Mouse (Mus musculus): ENCODE measurements around the gene Ccr10.

Gene Ccr10

GRCm38 (mm10) chr11:101174851-101175628, at the start of gene Ccr10:
Ccr10 (minus strand) TSS chr11:101175443.
- DNase-seq (ENCODE audit: extremely low read depth, low read depth, low spot score): no peak

DNA sequence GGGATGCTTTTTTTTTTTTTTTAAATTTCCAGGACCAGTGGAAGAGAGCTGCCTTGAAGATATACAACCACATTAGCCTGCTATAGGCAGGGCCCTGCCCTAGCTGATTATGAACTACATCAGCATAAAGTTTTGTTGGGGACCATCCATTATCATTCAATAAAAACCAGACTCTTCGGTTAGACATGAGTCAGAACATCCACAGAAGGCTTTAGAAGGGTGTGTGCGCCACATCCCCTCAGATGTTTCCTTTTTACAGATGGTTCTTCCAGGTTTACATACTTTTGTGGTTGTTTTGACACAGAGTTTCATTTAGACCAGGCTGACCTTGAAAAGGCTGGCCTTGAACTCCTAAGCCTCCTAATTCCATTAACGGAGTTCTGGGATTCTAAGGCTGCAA, 49.1 kb upstream of the Ccr10 start:
- no peak for DNase-seq (ENCODE audit: extremely low read depth, low read depth, low spot score)

DNA sequence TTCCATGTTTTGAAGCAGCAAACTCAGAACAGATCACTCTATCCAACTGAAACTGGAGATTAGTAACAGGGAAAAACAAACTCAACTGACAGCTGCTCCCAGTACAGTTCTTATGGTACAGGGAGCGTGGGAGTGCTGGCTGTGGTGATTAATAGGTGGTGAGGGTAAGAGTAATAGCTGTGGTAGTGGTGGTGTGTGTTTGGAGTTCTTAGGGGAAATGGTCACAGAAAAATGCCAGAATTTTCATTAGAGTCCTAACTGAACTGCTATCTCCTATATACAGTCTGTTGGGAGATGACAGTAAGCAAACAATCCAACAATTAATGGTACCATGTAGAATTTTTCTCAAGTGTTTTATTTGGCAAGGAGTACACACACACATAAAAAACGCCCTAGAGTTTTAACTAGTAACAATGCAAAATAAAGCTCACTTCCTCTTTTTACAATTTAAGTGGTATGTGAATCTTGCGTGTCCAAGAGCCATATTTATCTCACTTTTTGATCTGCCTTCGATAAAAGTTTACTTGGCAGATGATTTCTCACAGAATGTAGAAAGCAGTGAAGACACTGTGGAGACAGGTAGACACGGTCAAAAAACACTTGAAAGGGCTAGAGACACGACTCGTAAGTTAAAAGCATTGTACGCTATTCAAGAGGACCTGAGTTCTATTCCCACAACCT, 46.2 kb upstream of the Ccr10 start:
- DNase-seq (ENCODE audit: extremely low read depth, low read depth, low spot score): no peak

GRCm38 (mm10) chr11:101220853-101221252, 45.6 kb upstream of the Ccr10 start:
- no peak for DNase-seq (ENCODE audit: extremely low read depth, low read depth, low spot score)

DNA sequence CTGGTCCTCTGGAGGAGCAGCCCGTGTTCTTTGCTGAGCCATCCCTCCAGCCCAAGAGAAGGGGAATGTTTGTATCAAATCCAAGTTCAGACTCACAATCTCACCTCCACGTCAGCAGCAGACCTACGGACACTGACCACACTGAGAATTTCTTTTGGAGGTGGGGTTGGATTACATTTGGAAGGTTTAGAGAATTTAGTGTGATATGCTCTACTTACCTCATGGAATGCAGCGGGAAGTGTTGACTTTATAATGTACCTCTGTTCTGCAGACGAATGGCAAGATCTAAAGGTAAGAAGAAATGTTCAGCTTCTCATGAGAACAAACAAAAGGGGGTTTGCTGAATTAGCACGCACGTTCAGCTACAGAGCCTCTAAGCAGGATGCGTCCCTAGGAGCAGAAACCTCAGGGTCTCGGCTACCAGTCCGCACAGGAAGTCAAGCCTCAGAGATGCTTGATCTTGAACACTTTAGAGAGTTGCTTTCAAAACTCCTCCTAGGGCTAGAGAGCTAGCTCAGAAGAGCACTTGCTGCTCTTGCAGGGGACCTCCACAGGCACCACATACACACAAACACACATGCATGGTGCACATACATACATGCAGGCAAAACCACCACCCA, 43.3 kb upstream of the Ccr10 start:
- no peak for DNase-seq (ENCODE audit: extremely low read depth, low read depth, low spot score)

DNA sequence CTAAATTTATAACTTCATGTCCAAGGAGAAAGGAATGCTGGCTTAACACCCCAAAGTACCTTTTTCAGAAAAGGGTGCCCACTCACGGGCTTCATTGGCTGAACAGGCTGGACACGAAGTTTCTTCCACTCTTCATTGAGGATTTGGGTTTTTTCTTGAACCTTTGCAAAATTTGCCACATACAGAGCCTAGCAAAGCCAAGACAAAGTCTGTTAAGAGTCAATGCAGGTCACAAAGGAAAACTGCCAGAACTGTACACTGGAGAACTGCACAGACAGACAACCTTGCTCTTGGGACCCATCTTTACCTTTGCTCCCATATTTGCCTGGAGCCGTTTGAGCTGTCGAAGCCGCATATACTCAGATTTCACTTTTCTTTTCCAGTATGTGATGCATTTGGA, 41.7 kb upstream of the Ccr10 start:
- DNase-seq (ENCODE audit: extremely low read depth, low read depth, low spot score): no peak

GRCm38 (mm10) chr11:101211970-101212369, 36.7 kb upstream of the Ccr10 start:
- DNase-seq (ENCODE audit: extremely low read depth, low read depth, low spot score): no peak

DNA sequence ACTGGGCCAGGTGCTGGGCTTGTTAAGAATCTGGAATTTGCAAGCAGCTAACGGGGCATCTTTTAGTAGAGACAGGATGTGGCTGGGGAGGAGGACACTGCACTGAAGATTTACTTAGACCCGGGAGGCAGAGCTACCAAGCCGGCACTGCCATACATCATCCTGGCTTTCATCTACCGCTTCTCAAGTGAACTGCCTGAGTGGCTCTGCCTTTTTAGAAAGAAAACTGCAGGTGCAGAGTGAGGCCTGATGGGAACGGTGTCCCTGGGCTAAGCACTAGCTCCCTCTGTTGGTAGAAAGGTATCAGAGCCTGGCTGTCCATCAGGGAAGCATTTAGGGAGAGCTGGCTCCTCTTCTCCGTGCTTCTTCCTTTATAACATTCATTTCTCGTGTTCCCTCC, 25.7 kb upstream of the Ccr10 start:
- DNase-seq (ENCODE audit: extremely low read depth, low read depth, low spot score): no peak

DNA sequence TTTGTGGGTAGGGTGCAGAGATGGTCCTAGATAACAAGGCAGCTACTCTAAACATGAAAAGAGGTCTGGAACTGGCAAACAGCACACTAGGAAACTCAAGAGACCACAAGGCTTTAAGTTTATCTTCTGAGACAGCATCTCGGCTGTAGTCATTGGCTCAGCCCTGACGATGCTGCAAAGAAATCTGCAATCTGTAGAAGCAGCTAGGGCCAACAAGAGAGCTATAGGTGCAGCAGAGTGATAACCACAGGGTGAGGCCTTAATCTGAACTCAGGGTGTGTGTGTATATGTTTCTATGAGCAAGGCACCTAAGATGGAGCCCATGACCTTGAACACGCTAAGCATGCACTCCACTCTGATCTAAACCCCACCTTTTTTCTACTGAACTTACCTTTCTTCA, 24.3 kb upstream of the Ccr10 start:
- no peak for DNase-seq (ENCODE audit: extremely low read depth, low read depth, low spot score)

DNA sequence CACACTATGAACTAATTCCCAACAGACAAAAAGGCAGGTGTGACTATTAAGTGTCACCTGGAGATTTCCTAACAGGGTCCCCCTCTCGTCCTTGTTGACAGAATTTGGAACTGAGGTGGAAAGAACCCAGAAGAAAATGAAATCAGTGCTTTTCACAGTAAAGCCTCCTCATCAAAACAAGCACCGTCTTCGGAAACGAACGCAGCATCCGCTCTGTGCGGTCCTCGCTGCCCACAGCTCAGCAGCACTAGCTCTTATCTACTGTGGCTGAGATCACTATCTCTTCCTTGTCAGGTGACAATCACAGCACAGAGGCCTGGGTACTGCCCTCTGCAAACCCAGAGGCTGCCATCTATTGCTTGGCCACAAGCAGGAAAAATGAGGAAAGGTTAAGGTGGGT, 20.9 kb upstream of the Ccr10 start:
- DNase-seq (ENCODE audit: extremely low read depth, low read depth, low spot score): no peak

DNA sequence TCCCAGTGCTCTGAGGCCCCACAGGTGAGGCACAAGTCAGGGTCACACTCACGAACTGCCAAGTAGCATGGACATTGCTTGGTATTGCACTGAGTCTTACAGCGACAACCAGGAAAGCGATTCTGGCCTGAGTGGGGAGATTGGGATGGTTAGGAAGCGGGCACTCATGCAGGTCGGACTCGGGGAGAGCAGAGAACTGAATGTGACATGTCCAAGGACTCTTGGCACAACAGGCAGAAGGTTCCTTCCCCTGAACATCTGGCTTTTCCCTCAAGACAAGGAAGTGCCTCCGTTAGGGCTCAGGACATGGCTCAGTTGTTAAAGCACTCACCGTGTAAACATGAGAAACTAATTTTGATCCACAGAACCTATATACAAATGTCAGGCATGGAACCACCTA, 20.3 kb upstream of the Ccr10 start:
- DNase-seq (ENCODE audit: extremely low read depth, low read depth, low spot score): no peak

DNA sequence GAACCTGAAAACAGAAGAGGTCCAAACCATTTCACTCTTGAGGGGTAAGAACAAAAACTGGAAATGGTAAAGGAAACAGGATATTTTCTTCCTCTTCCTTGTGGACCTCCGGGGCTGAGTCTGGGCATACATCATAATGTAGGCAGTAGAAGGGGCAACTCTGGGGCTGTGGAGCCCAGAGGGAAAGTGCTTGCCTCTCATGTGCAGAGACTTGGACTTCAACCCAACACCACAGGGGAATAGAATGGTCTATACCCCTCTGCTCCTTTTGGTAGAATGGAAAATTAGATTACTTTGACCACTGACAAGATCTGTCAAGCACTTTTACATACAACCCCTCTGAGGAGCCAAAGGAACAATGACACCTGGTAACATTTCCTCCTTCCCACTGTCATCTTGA, 19.9 kb upstream of the Ccr10 start:
- DNase-seq (ENCODE audit: extremely low read depth, low read depth, low spot score): no peak

GRCm38 (mm10) chr11:101194643-101195042, 19.4 kb upstream of the Ccr10 start:
- no peak for DNase-seq (ENCODE audit: extremely low read depth, low read depth, low spot score)

- no peak for DNase-seq (ENCODE audit: extremely low read depth, low read depth, low spot score)
Measured at GRCm38 (mm10) chr11:101194137-101194536, 18.9 kb upstream of the Ccr10 start.

DNA sequence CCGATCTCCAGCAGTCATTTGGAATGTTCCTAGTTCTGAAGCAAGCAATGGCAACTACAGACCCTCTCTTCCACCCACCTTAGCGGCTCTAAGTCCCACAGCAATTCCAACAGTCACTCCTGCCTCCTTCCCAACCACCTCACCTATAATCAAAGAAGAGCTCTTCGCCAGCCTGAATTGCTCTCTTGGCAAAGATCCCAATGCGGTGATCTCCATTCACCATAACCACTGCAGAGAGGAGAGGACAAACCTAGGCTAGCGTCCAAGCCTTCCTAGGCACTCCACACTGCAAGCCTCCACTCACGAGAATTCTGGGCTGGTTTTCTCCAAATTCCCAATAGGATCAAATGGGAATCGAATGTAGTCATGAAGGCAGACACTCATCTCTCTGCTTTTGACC, 17.8 kb upstream of the Ccr10 start:
- no peak for DNase-seq (ENCODE audit: extremely low read depth, low read depth, low spot score)

DNA sequence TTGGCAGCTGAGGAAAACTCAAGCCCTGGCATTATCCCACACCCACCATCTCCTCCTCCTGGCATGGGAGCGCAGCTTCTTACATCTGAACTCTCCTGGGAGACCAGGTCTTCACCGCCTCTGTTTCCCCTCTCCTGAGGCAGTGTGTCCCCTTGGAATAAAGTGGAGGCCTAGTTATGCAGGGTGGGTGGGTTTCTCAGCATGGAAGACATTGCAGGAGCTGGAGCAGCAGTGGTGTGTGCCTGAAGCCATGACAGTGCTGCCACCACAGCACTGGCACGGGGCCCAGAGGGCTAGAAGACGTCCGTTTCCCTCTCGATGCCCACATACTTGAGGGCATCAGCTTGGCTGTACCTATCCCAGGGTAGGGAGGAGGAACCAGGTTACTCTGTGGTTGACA, 17.4 kb upstream of the Ccr10 start:
- DNase-seq (ENCODE audit: extremely low read depth, low read depth, low spot score): no peak

GRCm38 (mm10) chr11:101191919-101192470, 16.8 kb upstream of the Ccr10 start:
- DNase-seq (ENCODE audit: extremely low read depth, low read depth, low spot score): no peak

GRCm38 (mm10) chr11:101190913-101191907, 16.0 kb upstream of the Ccr10 start:
- no peak for DNase-seq (ENCODE audit: extremely low read depth, low read depth, low spot score)

- no peak for DNase-seq (ENCODE audit: extremely low read depth, low read depth, low spot score)
Measured at GRCm38 (mm10) chr11:101190181-101190912, 15.1 kb upstream of the Ccr10 start.
